Mouse (Mus musculus): ENCODE measurements around the gene Oosp2.

DNA sequence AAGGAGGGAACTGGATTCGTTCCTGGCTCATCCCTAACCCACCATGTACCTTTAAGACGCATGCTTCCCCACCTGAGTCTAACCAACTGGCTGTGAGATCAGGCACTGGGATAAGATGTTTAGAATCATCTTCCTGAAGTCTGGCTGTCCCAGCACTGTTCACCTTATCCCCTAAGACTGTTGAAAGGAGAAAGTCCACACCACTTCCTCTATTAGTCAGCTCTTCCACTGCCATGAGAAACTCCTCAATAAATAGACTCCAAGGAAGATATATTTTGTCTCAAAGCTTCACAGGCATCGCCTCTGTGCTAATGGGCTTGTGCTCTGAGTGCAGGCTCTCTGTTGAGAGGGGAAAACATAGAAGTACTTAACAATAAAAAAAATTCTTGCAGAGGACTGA lies 14.2 kb downstream of the Oosp2 start:
- TF ChIP-seq CTCF (IDR thresholded peaks at IDR 0.05; ENCODE audit: low read depth) = no peak
- no peak for TF ChIP-seq EP300 (IDR thresholded peaks at IDR 0.05; ENCODE audit: low read depth)
